Mouse (Mus musculus) thymus, postnatal 4 days (tissue): ENCODE data around the gene Mrgpra6.
A peak's percentile ranks its signal among the peaks of the same experiment; 100 is the strongest.

Source experiments
- DNase-seq: peaks from one replicate; pipeline ENCODE4 v3.0.0; 2021

Mrgpra6 gene

GRCm38 (mm10) chr7:47204830-47205229, at the start of gene Mrgpra6:
Gene Mrgpra6, minus strand, starts transcription at chr7:47204920.
- DNase-seq, result no peak

GRCm38 (mm10) chr7:47252770-47253169, 48.0 kb upstream of the Mrgpra6 start, which contains the start of gene Mrgpra9:
Gene Mrgpra9, minus strand, starts transcription at chr7:47252848.
- DNase-seq, result no peak

- peak; percentile 69 for DNase-seq
These were observed 39.9 kb upstream of the Mrgpra6 start for GRCm38 (mm10) chr7:47244658-47245057.

GRCm38 (mm10) chr7:47195271-47195670, 9.4 kb downstream of the Mrgpra6 start:
- DNase-seq, result no peak

DNA sequence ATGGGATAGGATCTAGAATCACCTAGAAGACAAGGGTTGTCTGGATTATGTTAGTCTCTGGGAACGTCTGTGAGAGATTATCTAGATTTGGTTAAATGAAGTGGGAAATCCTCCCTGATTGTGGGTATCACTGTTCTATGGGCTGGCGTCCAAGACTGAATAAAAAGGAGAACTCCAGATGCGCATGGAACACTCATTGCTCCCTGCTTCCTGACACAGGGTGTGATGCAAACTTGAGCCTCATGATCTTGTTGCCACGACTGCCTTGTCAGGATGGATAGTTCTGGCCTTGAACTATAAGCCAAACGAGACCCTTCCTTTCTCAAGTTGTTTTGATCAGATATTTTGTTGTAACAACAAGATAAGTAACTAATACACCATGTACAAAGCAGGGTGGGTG, 33.9 kb downstream of the Mrgpra6 start:
- no peak for DNase-seq

- no peak for DNase-seq
These were observed 39.7 kb downstream of the Mrgpra6 start for GRCm38 (mm10) chr7:47165028-47165427.

GRCm38 (mm10) chr7:47163203-47163602, 41.5 kb downstream of the Mrgpra6 start:
- no peak for DNase-seq

GRCm38 (mm10) chr7:47158451-47158850, 46.3 kb downstream of the Mrgpra6 start:
- no peak for DNase-seq

GRCm38 (mm10) chr7:47157743-47158142, 47.0 kb downstream of the Mrgpra6 start:
- DNase-seq, result no peak

GRCm38 (mm10) chr7:47155849-47156248, 48.9 kb downstream of the Mrgpra6 start:
- DNase-seq, result no peak

GRCm38 (mm10) chr7:47155396-47155795, 49.3 kb downstream of the Mrgpra6 start:
- peak; percentile 35 for DNase-seq

- DNase-seq, result peak; percentile 40
These were observed 54.2 kb downstream of the Mrgpra6 start for GRCm38 (mm10) chr7:47150420-47151061.

DNA sequence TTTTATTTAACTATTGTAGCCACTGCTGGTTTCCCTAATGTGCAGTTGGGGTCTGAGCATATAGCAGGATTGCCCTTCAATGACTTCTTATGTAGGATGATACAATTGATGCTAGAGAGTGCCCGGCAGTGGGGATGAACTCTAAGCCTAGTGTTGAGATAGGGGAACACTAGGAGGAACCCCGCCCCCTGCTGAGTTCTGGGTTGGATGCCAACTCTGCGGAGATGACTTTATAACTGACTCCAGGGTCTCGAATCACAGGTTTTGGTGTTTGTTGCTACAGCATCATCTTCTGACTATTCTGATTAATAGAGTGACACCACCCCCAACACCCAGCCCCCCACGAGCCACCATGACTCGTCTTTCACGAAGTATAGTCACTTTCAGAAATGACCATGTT, 56.4 kb downstream of the Mrgpra6 start:
- no peak for DNase-seq

DNA sequence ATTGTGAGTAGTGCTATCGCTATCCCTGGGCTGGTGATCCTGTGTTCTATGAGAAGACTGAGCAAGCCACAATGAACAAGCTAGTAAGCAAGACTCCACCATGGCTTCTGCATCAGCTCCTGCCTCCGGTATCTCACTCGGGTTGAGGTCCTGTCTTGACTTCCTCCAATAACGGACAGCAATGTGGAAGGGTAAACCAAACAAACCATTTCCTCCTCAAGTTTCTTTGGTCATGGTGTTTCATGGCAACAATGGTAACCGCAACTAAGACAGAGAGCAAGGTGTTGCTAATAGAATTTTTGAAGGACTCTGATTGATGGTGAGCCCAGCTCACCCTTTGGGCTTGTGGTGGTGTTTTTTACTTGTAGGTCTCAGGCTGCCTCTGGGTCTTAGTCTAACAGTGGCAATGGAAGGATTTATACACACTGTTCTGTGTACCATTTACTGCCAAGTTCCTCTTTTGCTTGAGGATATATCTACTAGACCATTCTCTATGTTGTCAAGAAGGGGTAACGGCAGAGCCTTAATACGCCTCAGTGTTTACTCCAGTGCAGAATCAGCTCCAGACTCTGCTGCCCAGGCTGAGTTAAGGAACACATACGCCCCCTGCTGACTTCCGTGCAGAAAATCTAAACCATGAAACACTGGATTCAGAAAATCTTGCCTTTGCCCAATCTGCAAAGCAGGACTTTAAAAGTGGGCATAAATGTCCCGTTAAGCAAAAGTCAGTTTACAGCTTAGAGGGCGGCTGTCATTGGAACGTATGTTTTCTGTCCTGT, 58.5 kb downstream of the Mrgpra6 start:
- peak; percentile 60 for DNase-seq

DNA sequence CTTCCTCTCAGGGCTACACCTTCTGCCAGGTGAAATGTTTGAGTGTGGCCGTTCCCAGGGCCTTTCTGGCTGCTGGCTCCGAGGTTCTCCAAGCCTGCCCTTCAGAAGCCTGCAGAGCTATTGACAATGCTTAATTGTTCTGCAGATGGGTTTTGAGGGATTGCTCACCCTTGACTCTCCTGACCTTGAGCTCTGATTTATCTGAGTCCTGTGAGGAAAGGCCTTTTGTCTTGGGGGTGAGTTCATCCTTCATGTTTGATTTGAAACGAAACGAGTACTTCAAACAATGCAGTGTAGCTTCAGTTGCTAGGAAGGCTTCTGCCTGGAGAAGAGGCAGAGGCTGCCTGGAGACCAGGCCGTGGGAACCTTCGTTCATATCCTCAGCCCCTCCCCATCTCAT, 60.4 kb downstream of the Mrgpra6 start:
- no peak for DNase-seq

GRCm38 (mm10) chr7:47139823-47140325, 64.8 kb downstream of the Mrgpra6 start:
- no peak for DNase-seq
